Comparison of ENCODE assay signal across 10 mouse cellular contexts in the genomic region with DNA sequence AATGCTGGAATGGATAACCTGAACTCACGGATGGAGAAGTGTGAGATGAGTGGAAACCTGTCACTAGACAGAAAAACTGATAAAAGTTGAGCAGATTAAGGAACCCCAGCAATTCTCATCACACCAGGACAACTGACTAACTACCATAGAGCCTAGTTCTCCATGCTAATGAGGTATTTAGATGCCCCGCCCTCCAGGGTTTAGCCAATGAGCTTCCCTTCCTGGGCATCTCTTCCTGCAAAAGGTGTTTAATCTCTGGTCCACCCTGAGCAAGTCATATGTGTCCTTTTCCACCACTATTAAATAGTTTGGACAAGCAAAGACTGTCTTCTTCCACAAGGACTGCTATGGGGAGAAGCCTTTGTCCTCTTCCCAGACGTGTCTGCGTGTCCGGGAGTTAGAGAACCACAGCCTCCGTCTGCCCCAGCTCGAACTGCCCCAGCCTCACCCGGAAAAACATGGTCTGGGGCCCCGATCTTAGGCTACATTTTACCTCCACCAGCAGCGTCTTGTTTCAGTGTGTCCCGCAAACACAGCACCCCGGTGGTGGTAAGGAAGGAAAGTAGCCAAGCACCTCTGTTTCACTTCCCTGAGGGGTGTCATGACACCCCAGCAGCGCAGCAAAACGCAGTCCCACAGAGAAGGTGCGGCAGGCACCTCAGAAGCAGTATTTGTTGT. TPM values are rescaled to one million over a fixed set of nuclear protein-coding genes. Genes with fewer than 3 reads are reported as not detected.
DNase-seq lines count a peak whose midpoint lies in the region; ATAC-seq lines count a peak whose summit lies in the region.
"Had no signal": no experiment of that assay in that cellular context is flagged by ENCODE, and none has a peak within 500 bp of the region (broad histone marks: within the 10 kb centered on the region; RNA-seq: fewer than 3 reads in every experiment).

No protein-coding gene starts in this region.

- peak; percentile 51 for DNase-seq in R1 (ENCODE audit: low read depth, low spot score)
- no peak for DNase-seq in limb, embryonic 10.5 days (ENCODE audit: low spot score)
- DNase-seq in layer of hippocampus, adult 9-10 months (ENCODE audit: low spot score) = no peak
- DNase-seq in embryo, embryonic 11 days = no peak

- no peaks in the 10 kb centered on the region for H3K4me1 ChIP-seq in kidney, embryonic 16.5 days (ENCODE audit: insufficient read depth, low read length)
- no peaks in the 10 kb centered on the region for H3K4me1 ChIP-seq in kidney, embryonic 14.5 days (ENCODE audit: control insufficient read depth, insufficient read depth, low read length)
- H3K4me1 ChIP-seq in limb, embryonic 10.5 days = 0 out of 2 replicates have a peak, but pooled peaks cover 5% of the 10 kb centered on the region
- no peaks in the 10 kb centered on the region for H3K4me1 ChIP-seq in stomach, embryonic 16.5 days (ENCODE audit: control insufficient read depth, insufficient read depth, low read length)
- peaks cover 6% of the 10 kb centered on the region; the same call in 1 of the 2 replicates for H3K4me1 ChIP-seq in forebrain, embryonic 12.5 days
- H3K4me1 ChIP-seq: embryonic facial prominence, embryonic 15.5 days had no signal

- H3K4me3 ChIP-seq in kidney, embryonic 16.5 days (ENCODE audit: low read length) = 0 out of 2 replicates have a peak overlapping the region, but pooled peaks have one; percentile 3
- H3K4me3 ChIP-seq in kidney, embryonic 14.5 days (ENCODE audit: low read length) = no peak overlapping the region
- H3K4me3 ChIP-seq in limb, embryonic 10.5 days = peak overlapping the region; percentile 17; the same call in 1 of the 2 replicates
- H3K4me3 ChIP-seq in stomach, embryonic 16.5 days (replicated peaks; ENCODE audit: low read length) = peak overlapping the region; percentile 19
- no peak overlapping the region for H3K4me3 ChIP-seq in forebrain, embryonic 12.5 days (replicated peaks)
- H3K4me3 ChIP-seq: embryonic facial prominence, embryonic 15.5 days had no signal

- H3K9me3 ChIP-seq in kidney, embryonic 16.5 days (ENCODE audit: low read length) = no peaks in the 10 kb centered on the region
- H3K9me3 ChIP-seq in kidney, embryonic 14.5 days (ENCODE audit: control insufficient read depth, low read length) = no peaks in the 10 kb centered on the region
- H3K9me3 ChIP-seq in limb, embryonic 10.5 days (replicated peaks) = no peaks in the 10 kb centered on the region
- H3K9me3 ChIP-seq in stomach, embryonic 16.5 days (replicated peaks; ENCODE audit: control insufficient read depth, low read length) = no peaks in the 10 kb centered on the region; the same call in 1 of the 2 replicates
- H3K9me3 ChIP-seq in forebrain, embryonic 12.5 days = no peaks in the 10 kb centered on the region
- H3K9me3 ChIP-seq: embryonic facial prominence, embryonic 15.5 days had no signal

- ATAC-seq in kidney, embryonic 16.5 days (ENCODE audit: low FRiP score, low TSS enrichment) = no peak
- ATAC-seq in kidney, embryonic 14.5 days (ENCODE audit: low FRiP score, low TSS enrichment) = no peak
- ATAC-seq in stomach, embryonic 16.5 days (ENCODE audit: insufficient read depth, low FRiP score) = no peak
- no peak for ATAC-seq in forebrain, embryonic 12.5 days (ENCODE audit: low FRiP score)
- ATAC-seq: Patski had no signal

- H3K4me2 ChIP-seq in kidney, embryonic 16.5 days (replicated peaks; ENCODE audit: low read depth, low read length) = 0 out of 2 replicates have a peak overlapping the region, but pooled peaks have one; percentile 17
- H3K4me2 ChIP-seq in kidney, embryonic 14.5 days (replicated peaks; ENCODE audit: low read depth, low read length) = no peak overlapping the region
- H3K4me2 ChIP-seq in stomach, embryonic 16.5 days (ENCODE audit: low read depth, low read length) = peak overlapping the region; percentile 41
- no peak overlapping the region for H3K4me2 ChIP-seq in forebrain, embryonic 12.5 days
- H3K4me2 ChIP-seq: embryonic facial prominence, embryonic 15.5 days had no signal

- WGBS in kidney, embryonic 16.5 days = 49% methylated on average over 15 of the region's 15 CpGs
- 47% methylated on average over 15 of the region's 15 CpGs for WGBS in kidney, embryonic 14.5 days
- 42% methylated on average over 15 of the region's 15 CpGs for WGBS in limb, embryonic 10.5 days
- WGBS in stomach, embryonic 16.5 days = 33% methylated on average over 15 of the region's 15 CpGs
- 37% methylated on average over 15 of the region's 15 CpGs for WGBS in forebrain, embryonic 12.5 days

- no peaks in the 10 kb centered on the region for H3K36me3 ChIP-seq in kidney, embryonic 16.5 days (ENCODE audit: insufficient read depth, low read length)
- no peaks in the 10 kb centered on the region for H3K36me3 ChIP-seq in kidney, embryonic 14.5 days (ENCODE audit: control insufficient read depth, insufficient read depth, low read length)
- no peaks in the 10 kb centered on the region for H3K36me3 ChIP-seq in limb, embryonic 10.5 days
- no peaks in the 10 kb centered on the region for H3K36me3 ChIP-seq in stomach, embryonic 16.5 days (ENCODE audit: control insufficient read depth, insufficient read depth, low read length)
- no peaks in the 10 kb centered on the region for H3K36me3 ChIP-seq in forebrain, embryonic 12.5 days (replicated peaks)
- H3K36me3 ChIP-seq: embryonic facial prominence, embryonic 15.5 days had no signal

- H3K9ac ChIP-seq in kidney, embryonic 16.5 days (replicated peaks; ENCODE audit: low read length) = no peak overlapping the region
- H3K9ac ChIP-seq in kidney, embryonic 14.5 days (ENCODE audit: low read depth, low read length) = no peak overlapping the region
- 0 out of 2 replicates have a peak overlapping the region, but pooled peaks have one; percentile 19 for H3K9ac ChIP-seq in stomach, embryonic 16.5 days (ENCODE audit: low read length)
- H3K9ac ChIP-seq in forebrain, embryonic 12.5 days = no peak overlapping the region
- H3K9ac ChIP-seq: embryonic facial prominence, embryonic 15.5 days had no signal

- H3K27me3 ChIP-seq in kidney, embryonic 16.5 days (ENCODE audit: insufficient read depth, low read length) = 0 out of 2 replicates have a peak, but pooled peaks cover 2% of the 10 kb centered on the region
- no peaks in the 10 kb centered on the region; the same call in 1 of the 2 replicates for H3K27me3 ChIP-seq in kidney, embryonic 14.5 days (ENCODE audit: control insufficient read depth, insufficient read depth, low read length)
- H3K27me3 ChIP-seq in limb, embryonic 10.5 days (ENCODE audit: low read depth, poor library complexity, severe bottlenecking) = peaks cover 7% of the 10 kb centered on the region; the same call in 1 of the 2 replicates
- 0 out of 2 replicates have a peak, but pooled peaks cover 2% of the 10 kb centered on the region for H3K27me3 ChIP-seq in stomach, embryonic 16.5 days (ENCODE audit: control insufficient read depth, insufficient read depth, low read length)
- peaks cover 9% of the 10 kb centered on the region; the same call in 1 of the 2 replicates for H3K27me3 ChIP-seq in forebrain, embryonic 12.5 days
- H3K27me3 ChIP-seq: Patski had no signal

- no peak overlapping the region for H3K27ac ChIP-seq in kidney, embryonic 16.5 days (ENCODE audit: low read length)
- H3K27ac ChIP-seq in kidney, embryonic 14.5 days (ENCODE audit: low read depth, low read length) = no peak overlapping the region
- H3K27ac ChIP-seq in limb, embryonic 10.5 days = no peak overlapping the region
- no peak overlapping the region for H3K27ac ChIP-seq in stomach, embryonic 16.5 days (ENCODE audit: low read length)
- no peak overlapping the region for H3K27ac ChIP-seq in forebrain, embryonic 12.5 days
- H3K27ac ChIP-seq: embryonic facial prominence, embryonic 15.5 days had no signal

RNA-seq across cellular contexts. Expression of a gene that starts 26.1 kb away (rescaled TPM):
- polyA plus RNA-seq in kidney, embryonic 16.5 days (2015; fragmentation: Nextera tagmentation; extraction: Ambion mirVana) = 0.05 TPM in 1 of 2 replicates, not detected in the other
- not detected in 2 replicates for polyA plus RNA-seq in kidney, embryonic 14.5 days (2014; fragmentation: Nextera tagmentation; extraction: Ambion mirVana)
- polyA plus RNA-seq in limb, embryonic 10.5 days (2016; fragmentation: Nextera tagmentation; extraction: Ambion mirVana) = not detected in 2 replicates
- polyA plus RNA-seq in stomach, embryonic 16.5 days (2015; fragmentation: Nextera tagmentation; extraction: Ambion mirVana) = 0.80 TPM in 1 of 2 replicates, not detected in the other
- polyA plus RNA-seq in forebrain, embryonic 12.5 days (2016; fragmentation: Nextera tagmentation; extraction: Ambion mirVana) = 0.13 and 0.18 TPM in 2 replicates
- polyA plus RNA-seq: Patski had no signal

RNA-seq across cellular contexts. Expression of a gene that starts 28.7 kb away (rescaled TPM):
- polyA plus RNA-seq in kidney, embryonic 16.5 days (2015; fragmentation: Nextera tagmentation; extraction: Ambion mirVana) = 9.9 and 15.4 TPM in 2 replicates
- 14.3 and 16.5 TPM in 2 replicates for polyA plus RNA-seq in kidney, embryonic 14.5 days (2014; fragmentation: Nextera tagmentation; extraction: Ambion mirVana)
- 11.0 and 11.7 TPM in 2 replicates for polyA plus RNA-seq in limb, embryonic 10.5 days (2016; fragmentation: Nextera tagmentation; extraction: Ambion mirVana)
- 12.4 and 13.3 TPM in 2 replicates for polyA plus RNA-seq in stomach, embryonic 16.5 days (2015; fragmentation: Nextera tagmentation; extraction: Ambion mirVana)
- polyA plus RNA-seq in forebrain, embryonic 12.5 days (2016; fragmentation: Nextera tagmentation; extraction: Ambion mirVana) = 12.8 and 15.0 TPM in 2 replicates

Comparison
In these comparisons a context has a peak if more than half of its experiments do, and no peak if none do; other contexts are left out.
1. H3K4me2 ChIP-seq: peak in kidney, embryonic 16.5 days (single experiment) and stomach, embryonic 16.5 days (single experiment); none in kidney, embryonic 14.5 days (single experiment) and forebrain, embryonic 12.5 days (single experiment).
2. H3K4me3 ChIP-seq: peak in kidney, embryonic 16.5 days (single experiment), limb, embryonic 10.5 days (single experiment) and stomach, embryonic 16.5 days (single experiment); none in kidney, embryonic 14.5 days (single experiment) and forebrain, embryonic 12.5 days (single experiment).